Mouse (Mus musculus): ENCODE results near the gene Prdm2.

DNA sequence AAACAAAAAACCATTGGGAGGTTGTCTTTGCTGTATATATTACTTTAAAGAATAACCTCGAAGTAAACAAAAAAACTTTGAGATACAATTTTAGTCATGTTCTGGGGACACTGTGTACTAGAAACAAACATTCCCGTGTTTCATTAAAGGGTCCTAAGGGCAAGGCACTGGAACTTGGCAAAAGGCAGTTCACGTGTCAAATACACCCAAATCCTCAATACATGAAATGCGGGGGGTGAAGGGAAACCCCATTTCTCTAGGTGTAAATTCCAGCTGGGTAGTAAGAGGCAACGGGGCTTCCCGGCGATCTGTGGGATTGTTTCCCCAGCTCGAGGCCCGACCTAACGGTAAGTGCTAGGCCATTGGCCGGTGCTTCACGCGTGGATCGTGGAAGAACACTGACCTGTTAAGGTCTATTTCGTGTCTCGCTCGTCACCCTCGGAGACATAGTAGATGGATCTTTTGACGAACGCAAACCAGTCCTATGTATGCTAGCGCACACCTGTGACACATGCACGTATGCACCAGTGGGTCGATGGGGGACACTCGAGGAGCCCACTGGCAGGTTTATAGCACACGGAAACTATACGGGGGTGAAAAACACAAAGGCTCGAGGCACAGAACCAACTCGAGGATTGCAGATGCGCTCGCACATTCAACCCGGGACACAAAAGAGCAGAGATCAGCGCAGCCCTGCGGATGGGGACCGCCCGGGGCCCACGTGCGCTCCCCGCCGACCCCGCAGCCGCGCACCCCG lies 1.0 kb downstream of the Prdm2 start:
- TF ChIP-seq CTCF (IDR thresholded peaks at IDR 0.05; ENCODE audit: low read depth, low read length) (no peak), POLR2A (IDR thresholded peaks at IDR 0.05; ENCODE audit: borderline replicate concordance, low read depth, low read length) (no peak)
